Mouse (Mus musculus): ENCODE measurements around the gene Coro6.

The Coro6 gene

DNA sequence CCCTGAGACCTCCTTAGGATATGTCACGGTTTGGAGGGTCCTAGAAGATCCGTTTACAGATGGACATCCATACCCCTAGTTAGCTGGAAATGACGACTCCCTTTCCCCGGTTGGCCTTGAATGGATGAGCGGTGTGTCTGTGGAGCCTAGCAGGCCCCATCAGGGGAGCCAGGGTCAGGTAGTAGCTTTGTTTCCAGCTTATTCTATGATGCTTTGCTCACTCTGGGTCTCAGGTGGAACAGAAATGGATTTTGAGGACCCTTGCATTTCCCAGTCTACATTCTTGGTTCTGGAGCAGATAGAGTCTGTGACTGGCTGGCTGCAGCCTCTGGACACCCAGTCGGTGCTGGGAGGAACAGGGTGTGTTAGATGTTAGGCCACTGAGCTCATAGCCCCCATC is 32.6 kb downstream of the Coro6 start:
- no peak for DNase-seq

DNA sequence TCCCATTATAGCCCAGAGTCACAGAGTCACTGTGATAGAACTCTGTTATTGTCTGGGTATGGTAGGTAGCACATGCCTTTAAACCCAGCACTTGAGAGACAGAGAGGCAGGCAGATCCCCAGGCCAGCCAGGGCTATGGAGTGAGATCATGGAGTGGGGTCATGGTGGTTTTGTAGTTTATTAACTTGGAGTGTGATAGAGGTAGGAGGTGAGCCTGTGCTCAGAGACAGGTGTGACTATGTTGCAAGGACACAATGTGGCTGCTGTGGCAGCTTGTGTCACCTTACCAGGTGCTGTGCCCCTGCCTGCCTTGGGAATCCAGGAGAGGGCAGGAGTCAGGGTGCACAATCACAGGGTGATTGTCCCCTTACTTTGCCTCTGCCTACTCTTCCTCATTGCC is 33.3 kb downstream of the Coro6 start:
- peak in 1 of 2 experiments; percentile 15 for DNase-seq

DNA sequence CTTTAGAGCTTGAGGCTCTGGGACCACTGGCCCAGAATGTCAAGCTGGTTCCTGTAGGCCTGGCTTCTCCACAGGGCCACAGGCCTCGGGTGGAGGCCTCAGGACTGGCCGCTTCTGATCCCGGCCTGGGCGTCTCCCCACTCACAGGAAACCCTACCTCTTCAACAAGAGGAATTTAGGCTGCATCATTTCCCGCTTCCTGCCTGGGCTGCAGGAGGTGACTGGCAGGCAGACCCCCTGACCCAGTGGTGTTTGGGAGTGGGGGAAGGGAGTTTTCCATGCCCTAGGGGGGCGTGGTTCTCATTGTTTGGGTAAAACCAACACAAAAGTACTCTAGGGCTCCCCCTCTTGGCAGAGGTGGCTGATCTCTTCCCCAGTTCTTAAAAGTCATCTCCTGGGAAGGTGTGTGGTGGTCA is 35.1 kb downstream of the Coro6 start:
- DNase-seq = peak; percentile 89 to 91

- peak; percentile 68 to 78 for DNase-seq
These were observed 35.6 kb downstream of the Coro6 start for GRCm38 (mm10) chr11:77497851-77498250.

- DNase-seq = no peak
These were observed 36.3 kb downstream of the Coro6 start for GRCm38 (mm10) chr11:77498261-77499139.

DNA sequence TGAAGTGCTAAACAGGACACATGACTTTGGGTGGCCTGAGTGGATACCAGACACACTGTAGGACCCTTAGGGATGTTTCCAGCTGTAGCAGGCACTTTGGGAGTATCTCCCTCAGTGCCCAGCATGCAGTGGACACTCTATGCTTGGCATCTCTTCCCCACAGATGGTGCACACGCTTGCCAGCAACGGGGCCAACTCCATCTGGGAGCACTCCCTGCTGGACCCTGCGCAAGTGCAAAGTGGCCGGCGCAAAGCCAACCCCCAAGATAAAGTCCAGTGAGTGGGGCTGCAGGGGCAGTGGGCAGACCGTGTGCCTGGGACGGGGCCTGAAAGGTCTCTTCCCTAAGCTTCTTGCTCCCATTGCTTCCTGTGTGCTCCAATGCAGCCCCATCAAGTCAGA is 37.1 kb downstream of the Coro6 start:
- no peak for DNase-seq

DNA sequence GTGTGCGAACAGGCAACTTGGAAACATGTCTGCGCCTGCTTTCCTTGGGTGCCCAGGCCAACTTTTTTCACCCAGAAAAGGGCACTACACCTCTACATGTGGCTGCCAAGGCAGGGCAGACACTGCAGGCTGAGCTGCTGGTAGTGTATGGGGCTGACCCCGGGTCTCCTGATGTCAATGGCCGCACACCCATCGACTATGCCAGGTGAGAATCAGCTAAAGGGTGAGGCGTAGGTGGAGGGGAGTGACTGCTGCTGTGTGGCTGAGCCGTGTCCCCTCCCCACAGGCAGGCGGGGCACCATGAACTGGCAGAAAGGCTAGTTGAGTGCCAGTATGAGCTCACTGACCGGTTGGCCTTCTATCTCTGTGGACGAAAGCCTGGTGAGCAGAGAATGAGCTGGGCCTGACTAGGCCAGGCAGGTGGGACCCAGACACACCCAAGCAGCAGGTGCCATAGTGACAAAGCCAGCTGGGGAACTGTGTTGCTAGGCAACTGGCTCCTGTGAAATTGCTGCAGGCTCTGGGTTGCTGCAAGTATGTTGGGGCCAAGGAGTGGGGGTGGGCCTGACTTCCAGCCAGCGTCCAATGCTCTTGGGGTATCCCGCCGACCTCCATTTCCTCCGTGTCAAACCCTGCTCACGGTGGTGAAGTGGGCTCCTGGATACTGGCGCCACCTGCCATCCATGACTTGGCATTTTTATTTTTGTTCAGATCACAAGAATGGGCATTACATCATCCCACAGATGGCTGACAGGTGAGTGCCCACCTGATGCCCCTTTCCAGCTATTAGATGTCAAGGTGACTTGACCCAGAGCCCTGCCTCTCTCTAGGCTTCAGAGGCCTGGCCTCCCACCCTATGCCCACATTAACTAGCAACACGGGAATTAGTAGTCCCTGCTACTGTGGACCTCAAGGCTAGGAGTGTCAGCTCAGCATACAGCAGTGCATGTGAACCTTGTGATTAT is 38.4 kb downstream of the Coro6 start:
- DNase-seq = no peak

DNA sequence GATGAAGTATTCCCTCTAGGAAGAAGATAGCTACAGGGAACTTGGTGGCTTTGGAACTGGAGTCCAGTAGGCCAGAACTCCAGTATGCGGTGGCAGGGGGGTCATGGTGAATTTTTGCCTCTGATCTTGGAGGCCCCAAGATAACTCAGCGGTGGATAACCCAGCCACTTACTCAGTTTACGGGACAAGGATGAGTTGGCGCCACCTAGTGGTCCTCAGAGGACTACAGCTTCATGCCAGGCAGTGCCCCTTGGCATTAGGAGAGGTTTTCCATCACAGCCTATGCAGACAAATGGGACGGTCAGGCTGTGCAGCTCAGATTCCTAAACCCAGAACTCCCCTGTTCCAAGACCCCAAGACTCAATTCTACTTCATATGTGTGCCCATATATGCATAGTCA is 39.2 kb downstream of the Coro6 start:
- DNase-seq = peak; percentile 75 to 86

DNA sequence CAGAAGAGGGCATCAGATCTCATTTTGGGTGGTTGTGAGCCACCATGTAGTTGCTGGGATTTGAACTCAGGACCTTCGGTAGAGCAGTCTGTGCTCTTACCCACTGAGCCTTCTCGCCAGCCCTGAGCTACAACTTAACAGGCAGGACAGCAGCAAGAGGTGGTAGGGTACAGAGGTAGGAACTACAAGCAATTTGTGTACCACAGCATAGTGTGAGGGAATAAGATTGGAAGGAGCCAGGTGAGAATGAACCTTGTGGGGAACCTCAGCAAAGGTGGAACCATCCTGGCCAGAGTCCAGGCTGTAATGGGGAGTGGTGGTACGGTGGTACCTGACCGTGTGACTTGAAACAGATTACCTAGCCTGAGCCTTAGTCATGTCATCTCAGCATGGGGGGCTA is 39.8 kb downstream of the Coro6 start:
- peak in 1 of 2 experiments; percentile 14 for DNase-seq

GRCm38 (mm10) chr11:77502481-77502880 is 40.3 kb downstream of the Coro6 start:
- peak in 1 of 2 experiments; percentile 19 for DNase-seq

- DNase-seq = peak; percentile 59 to 78
These were observed 41.3 kb downstream of the Coro6 start for GRCm38 (mm10) chr11:77503511-77503910.

GRCm38 (mm10) chr11:77504377-77504776 is 42.2 kb downstream of the Coro6 start:
- DNase-seq = peak in 1 of 2 experiments; percentile 24

GRCm38 (mm10) chr11:77505291-77505980 is 43.2 kb downstream of the Coro6 start:
- peak in 1 of 2 experiments; percentile 22 for DNase-seq

DNA sequence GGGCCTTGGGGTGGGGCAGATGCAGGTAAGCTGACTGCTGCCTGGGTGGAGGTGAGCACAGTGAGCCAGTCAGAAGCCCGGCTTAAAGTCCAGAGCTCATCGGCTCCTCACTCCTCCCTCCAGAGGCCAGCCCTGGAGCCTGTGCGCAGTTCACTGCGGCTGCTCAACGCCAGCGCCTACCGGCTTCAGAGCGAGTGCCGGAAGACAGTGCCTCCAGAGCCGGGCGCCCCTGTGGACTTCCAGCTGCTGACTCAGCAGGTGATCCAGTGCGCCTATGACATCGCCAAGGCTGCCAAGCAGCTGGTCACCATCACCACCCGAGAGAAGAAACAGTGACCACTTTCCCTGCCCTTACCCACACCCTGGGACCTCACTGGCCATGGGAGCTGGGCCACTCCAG is 44.1 kb downstream of the Coro6 start:
- no peak for DNase-seq

DNA sequence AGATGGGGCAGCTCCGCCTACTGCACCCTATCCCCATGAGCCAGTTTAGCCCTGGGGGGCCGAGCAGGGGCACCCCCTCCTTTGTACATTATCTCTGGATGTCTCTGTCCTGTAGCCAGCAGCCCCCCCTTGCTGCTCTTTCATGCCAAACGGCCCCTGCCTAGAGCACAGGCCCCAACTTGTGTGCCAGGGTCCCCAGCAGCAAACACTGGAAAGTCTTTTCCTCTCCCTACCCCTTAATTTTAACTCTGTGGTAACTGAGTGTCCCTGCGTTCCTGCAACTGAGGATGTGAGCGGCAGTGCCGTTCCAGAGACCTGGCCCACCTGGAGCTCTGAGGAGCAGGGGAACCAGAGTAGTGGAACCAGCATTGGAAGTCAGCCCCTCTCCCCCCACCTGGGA is 44.7 kb downstream of the Coro6 start:
- DNase-seq = no peak

GRCm38 (mm10) chr11:77507426-77507825 is 45.2 kb downstream of the Coro6 start:
- DNase-seq = peak in 1 of 2 experiments; percentile 29

DNA sequence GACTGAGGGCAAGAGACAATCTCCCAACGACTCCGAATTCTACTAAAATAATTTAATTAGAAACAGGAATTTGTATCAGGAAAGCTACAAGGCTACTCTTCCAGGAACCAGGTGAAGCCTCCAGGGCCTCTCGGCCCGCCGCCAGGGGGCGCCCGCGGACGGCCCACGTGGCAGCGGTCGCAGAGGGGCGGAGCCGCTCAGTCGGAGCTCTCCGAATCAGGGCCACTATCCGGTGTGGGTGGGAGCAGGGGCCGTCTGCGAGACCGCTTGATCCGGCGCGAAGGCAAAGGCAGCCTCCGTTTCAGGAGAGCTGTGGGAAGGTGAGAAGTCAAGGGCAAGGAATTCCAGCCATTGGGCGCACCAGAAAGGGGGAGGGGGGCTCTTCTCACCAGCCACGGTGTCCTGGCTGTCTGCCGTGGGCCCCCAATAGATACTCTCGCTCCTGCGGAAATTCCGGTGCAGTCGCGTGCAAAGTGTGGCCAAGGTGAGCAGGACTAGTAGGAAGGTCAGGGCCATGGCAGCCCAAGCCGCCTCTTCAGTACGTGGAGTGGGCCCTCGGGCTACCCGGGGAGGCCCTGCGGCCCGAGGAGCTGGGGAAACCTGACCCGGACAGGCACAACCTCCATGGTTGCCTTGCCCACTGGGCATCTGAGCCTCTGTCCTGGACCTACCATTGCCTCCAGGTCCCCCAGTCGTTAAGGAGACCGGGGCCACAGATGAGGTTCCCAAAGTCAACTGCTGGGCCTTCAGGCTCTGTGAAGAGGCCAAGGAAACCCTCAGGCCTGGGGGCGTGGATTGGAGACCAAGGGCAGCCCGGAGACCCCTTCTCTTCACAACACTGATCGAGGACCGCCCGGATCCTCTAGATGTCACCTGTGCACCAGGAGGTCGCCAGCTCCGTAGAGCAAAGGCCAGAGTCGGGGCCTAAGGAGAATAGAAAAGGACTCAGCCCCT is 46.1 kb downstream of the Coro6 start:
- DNase-seq = peak; percentile 91

GRCm38 (mm10) chr11:77511336-77511735 is 49.1 kb downstream of the Coro6 start:
- DNase-seq = no peak

GRCm38 (mm10) chr11:77512891-77513810 is 50.9 kb downstream of the Coro6 start:
- DNase-seq = peak; percentile 92 to 95

GRCm38 (mm10) chr11:77513811-77514170 is 51.6 kb downstream of the Coro6 start:
- peak in 1 of 2 experiments; percentile 38 for DNase-seq
